Mouse (Mus musculus) forebrain, embryonic 16.5 days (tissue): ENCODE data around the gene Bud23. TPM values are rescaled to one million over a fixed set of nuclear protein-coding genes. Genes with fewer than 3 reads are reported as not detected.
"Not testable (repeated sequence)": the region's sequence is repeated elsewhere in the genome, so short reads cannot be mapped to it uniquely, and the experiment has no call there.

Experiments used
- ATAC-seq: fragments of 200-750 bp; cut with Nextera tagmentation; 2 replicates; pipeline ENCODE4 v1.8.0; 2017; ENCODE audit warnings: mild to moderate bottlenecking, moderate library complexity
- H3K27ac ChIP-seq: fragments of 300-500 bp; sonication (generic); 2 replicates; pipeline ENCODE4 v1.5.1; 2014; ENCODE audit warnings: low read length, control low read depth
- H3K27me3 ChIP-seq: fragments of 300-500 bp; sonication (generic); replicated peaks from 2 replicates; pipeline ENCODE4 v1.6.1; 2014; ENCODE audit warnings: low read length; ENCODE audit not compliant: control insufficient read depth, insufficient read depth
- H3K36me3 ChIP-seq: fragments of 300-500 bp; sonication (generic); 2 replicates; pipeline ENCODE4 v1.6.1; 2014; ENCODE audit not compliant: control insufficient read depth, insufficient read depth
- H3K4me1 ChIP-seq: fragments of 300-500 bp; sonication (generic); replicated peaks from 2 replicates; pipeline ENCODE4 v1.6.1; 2014; ENCODE audit warnings: low read length; ENCODE audit not compliant: control insufficient read depth, insufficient read depth
- H3K4me2 ChIP-seq: fragments of 300-500 bp; sonication (generic); 2 replicates; pipeline ENCODE4 v1.6.1; 2014; ENCODE audit warnings: mild to moderate bottlenecking, low read length, control low read depth
- H3K4me3 ChIP-seq: fragments of 300-500 bp; sonication (generic); replicated peaks from 2 replicates; pipeline ENCODE4 v1.5.1; 2014; ENCODE audit warnings: mild to moderate bottlenecking, low read length, control low read depth
- H3K9ac ChIP-seq: fragments of 300-500 bp; sonication (generic); replicated peaks from 2 replicates; pipeline ENCODE4 v1.6.1; 2014; ENCODE audit warnings: low read depth, low read length, control low read depth
- H3K9me3 ChIP-seq: fragments of 300-500 bp; sonication (generic); 2 replicates; pipeline ENCODE4 v1.6.1; 2016; ENCODE audit warnings: low read length; ENCODE audit not compliant: control insufficient read depth
- WGBS: fragments of 180-500 bp; shearing (Covaris S2); extraction: QIAGEN DNeasy Blood & Tissue Kit; methylation state at CpG from one replicate; pipeline ENCODE4 v1.1.7; 2014; 5-methylcytosine and 5-hydroxymethylcytosine counted together
- polyA plus RNA-seq: library from polyadenylated mRNA; unstranded; fragments of >200 nt; fragmentation: Nextera tagmentation; extraction: Ambion mirVana; gene quantifications from 2 replicates; pipeline ENCODE4 v1.2.1, GENCODE M21; 2015

The Bud23 gene
- polyA plus RNA-seq, 1 experiment from 2014 or later: 96.3 TPM

DNA sequence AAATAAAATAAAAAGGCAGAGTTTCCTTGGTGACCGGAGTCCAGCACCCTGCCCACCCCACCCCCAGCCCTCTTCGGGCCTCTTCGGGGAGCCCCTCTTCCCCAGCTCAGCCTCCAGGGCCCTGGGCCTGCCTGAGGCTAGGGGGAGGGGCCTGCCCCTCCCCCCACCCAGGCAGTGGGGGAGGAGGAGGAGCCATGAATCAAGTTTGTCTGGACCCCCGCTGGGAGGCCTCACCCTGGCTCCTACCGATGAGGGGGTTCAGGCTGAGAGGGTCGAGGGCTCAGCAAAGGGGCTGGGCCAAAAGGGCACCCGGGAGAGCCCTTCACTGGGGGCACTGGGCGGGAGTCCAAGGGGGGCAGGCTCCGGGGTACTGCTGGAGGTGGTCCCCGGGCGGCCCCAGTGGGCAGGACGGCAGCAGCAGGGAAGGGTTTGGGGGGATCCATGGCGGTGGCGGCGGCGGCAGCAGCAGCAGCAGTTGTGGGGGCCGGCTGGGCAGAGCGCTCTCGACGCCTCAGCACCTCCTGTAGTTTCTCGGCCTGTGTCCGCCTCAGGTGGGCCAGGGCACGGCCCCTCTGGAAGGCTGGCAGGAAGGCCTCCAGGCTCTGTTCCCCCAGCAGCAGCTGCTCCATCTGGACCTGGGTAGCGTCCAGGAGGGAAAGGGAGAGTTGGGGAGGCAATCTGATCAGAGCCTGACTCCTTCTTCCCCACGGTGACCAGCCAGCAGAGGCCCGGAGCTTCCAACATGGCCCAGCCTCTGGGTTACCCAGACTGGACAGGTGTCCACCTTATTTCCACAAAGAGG, 8.8 kb upstream of the Bud23 start:
- no peak overlapping the region for H3K27ac ChIP-seq
- no peak overlapping the region for H3K4me2 ChIP-seq
- WGBS: 19% methylated on average over 26 of the region's 26 CpGs
- H3K27me3 ChIP-seq: no peaks in the 10 kb centered on the region
- peaks cover 22% of the 10 kb centered on the region for H3K4me1 ChIP-seq
- H3K4me3 ChIP-seq: no peak overlapping the region
- H3K36me3 ChIP-seq: no peaks in the 10 kb centered on the region
- no peak for ATAC-seq
- no peaks in the 10 kb centered on the region for H3K9me3 ChIP-seq
- no peak overlapping the region for H3K9ac ChIP-seq

DNA sequence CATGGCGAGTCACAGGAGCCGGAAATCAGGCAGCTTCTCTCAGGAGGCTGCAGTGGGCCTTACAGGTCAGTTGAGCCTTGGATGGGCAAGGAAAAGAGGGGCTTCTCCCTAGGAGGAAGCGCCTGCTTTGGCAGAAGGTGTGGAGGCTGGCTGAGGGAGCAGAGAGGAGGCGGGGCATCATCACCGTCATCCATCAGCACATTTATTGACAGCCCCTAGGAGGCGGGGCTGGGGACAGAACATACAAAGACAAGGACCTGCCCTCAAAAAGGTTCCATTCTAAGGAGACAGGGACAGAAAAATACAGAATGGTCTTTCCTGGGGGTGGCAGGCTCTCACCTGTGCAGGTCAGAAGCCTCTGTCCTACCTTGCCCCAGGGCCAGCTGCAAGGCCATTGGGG, 8.0 kb upstream of the Bud23 start:
- no peak for ATAC-seq
- WGBS: 73% methylated on average over 6 of the region's 6 CpGs

DNA sequence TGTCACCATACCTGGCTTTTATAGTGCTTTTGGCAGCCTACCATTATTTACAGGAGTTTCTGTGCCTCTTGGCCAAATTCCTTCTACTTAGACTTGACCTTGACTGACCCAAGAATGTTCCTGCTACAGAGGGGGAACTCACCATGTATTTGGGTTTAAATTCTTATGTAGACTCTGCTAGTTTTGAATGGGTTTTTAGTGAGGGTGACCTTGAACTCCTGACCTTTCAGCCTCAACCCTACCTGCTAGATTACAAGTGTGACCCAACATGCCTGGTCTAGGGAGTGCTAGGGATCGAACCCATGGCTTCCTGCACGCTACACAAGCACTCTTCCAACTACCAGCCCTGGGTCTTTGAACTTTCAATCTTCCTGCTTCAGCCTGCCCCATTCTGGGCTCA, 7.3 kb upstream of the Bud23 start:
- Histone ChIP-seq H3K27ac (no peak overlapping the region), H3K4me2 (no peak overlapping the region), H3K27me3 (no peaks in the 10 kb centered on the region), H3K4me3 (no peak overlapping the region), H3K9ac (no peak overlapping the region), H3K9me3 (no peaks in the 10 kb centered on the region), H3K36me3 (peaks cover 4% of the 10 kb centered on the region; the same call in 1 of the 2 replicates), H3K4me1 (peaks cover 19% of the 10 kb centered on the region)
- WGBS: 84% methylated on average over 2 of the region's 2 CpGs
- no peak for ATAC-seq

More for the DNA sequence above, 8.0 kb upstream of the Bud23 start:
- Histone ChIP-seq H3K4me1 (peaks cover 20% of the 10 kb centered on the region), H3K4me3 (no peak overlapping the region), H3K4me2 (no peak overlapping the region), H3K36me3 (0 out of 2 replicates have a peak, but pooled peaks cover 4% of the 10 kb centered on the region), H3K9me3 (no peaks in the 10 kb centered on the region), H3K27ac (no peak overlapping the region), H3K27me3 (no peaks in the 10 kb centered on the region), H3K9ac (no peak overlapping the region)

DNA sequence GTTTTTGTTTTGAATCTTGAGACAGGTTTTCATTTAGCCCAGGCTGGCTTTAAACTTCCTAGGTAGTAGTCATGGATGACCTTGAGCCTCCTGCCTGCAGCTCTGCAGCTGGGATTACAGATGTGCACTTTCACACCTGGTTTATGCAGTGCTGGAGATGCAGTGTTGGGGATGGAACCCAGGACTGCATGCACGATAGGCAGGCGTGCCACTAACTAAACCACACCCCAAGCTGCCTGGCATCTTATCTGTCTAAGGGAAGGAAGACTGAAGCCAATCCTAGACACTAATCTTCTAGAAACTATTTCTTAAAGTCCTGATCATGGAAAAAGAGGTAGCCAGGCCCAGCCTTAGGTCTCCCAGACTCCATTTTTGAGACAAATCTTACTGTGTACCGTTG, 5.7 kb upstream of the Bud23 start:
- Histone ChIP-seq H3K36me3 (peaks cover 4% of the 10 kb centered on the region; the same call in 1 of the 2 replicates), H3K27me3 (no peaks in the 10 kb centered on the region), H3K4me2 (no peak overlapping the region), H3K9ac (no peak overlapping the region), H3K9me3 (no peaks in the 10 kb centered on the region), H3K27ac (no peak overlapping the region), H3K4me3 (no peak overlapping the region), H3K4me1 (peaks cover 14% of the 10 kb centered on the region)
- WGBS: 93% methylated on average over 3 of the region's 3 CpGs
- ATAC-seq: no peak

DNA sequence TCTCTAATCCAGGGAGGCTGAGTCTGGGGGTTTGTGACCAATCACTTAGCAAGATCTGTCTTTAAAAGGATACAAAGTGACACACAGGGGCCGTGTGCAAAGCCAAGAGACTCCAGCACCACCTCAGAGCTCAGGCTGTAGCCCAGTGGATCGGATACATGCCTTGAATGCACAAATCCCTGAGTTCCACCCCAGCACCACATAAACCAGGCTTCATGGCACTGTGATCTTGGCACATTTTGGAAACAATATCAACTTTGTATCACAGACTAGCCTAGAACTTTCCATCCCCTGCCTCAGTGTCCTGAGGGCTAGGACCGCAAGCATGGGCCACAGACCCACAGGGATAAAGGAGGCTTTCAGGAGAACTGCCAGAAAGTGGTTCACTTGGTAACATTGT, 1.2 kb upstream of the Bud23 start:
- no peaks in the 10 kb centered on the region for H3K9me3 ChIP-seq
- H3K4me1 ChIP-seq: peaks cover 19% of the 10 kb centered on the region
- no peak for ATAC-seq
- H3K36me3 ChIP-seq: peaks cover 4% of the 10 kb centered on the region; the same call in 1 of the 2 replicates
- no peak overlapping the region for H3K9ac ChIP-seq
- WGBS: 85% methylated on average over 3 of the region's 3 CpGs
- peak overlapping the region; percentile 6; the same call in 1 of the 2 replicates for H3K4me2 ChIP-seq
- no peaks in the 10 kb centered on the region for H3K27me3 ChIP-seq
- H3K4me3 ChIP-seq: no peak overlapping the region
- no peak overlapping the region for H3K27ac ChIP-seq

DNA sequence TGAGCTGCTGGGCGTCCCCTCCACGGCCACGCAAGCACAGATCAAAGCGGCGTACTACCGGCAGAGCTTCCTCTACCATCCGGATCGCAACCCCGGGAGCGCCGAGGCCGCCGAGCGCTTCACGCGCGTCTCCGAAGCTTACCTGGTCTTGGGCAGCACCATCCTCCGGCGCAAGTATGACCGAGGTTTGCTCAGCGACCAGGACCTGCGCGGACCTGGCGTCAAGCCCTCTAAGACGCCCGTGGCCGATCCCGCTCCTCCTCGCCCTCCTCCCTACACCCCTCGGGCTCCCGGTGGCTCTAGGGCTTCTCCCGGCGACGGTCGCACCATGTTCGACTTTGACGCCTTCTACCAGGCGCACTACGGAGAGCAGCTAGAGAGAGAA, 385 bp downstream of the Bud23 start:
- H3K36me3 ChIP-seq: peaks cover 9% of the 10 kb centered on the region
- peak overlapping the region; percentile 61 for H3K4me3 ChIP-seq
- ATAC-seq: peak; percentile 49
- H3K9me3 ChIP-seq: no peaks in the 10 kb centered on the region
- peaks cover 19% of the 10 kb centered on the region for H3K4me1 ChIP-seq
- H3K27me3 ChIP-seq: no peaks in the 10 kb centered on the region
- peak overlapping the region; percentile 39; the same call in 1 of the 2 replicates for H3K27ac ChIP-seq
- peak overlapping the region; percentile 87 for H3K4me2 ChIP-seq
- WGBS: under 1% methylated on average over 40 of the region's 40 CpGs
- H3K9ac ChIP-seq: peak overlapping the region; percentile 65

DNA sequence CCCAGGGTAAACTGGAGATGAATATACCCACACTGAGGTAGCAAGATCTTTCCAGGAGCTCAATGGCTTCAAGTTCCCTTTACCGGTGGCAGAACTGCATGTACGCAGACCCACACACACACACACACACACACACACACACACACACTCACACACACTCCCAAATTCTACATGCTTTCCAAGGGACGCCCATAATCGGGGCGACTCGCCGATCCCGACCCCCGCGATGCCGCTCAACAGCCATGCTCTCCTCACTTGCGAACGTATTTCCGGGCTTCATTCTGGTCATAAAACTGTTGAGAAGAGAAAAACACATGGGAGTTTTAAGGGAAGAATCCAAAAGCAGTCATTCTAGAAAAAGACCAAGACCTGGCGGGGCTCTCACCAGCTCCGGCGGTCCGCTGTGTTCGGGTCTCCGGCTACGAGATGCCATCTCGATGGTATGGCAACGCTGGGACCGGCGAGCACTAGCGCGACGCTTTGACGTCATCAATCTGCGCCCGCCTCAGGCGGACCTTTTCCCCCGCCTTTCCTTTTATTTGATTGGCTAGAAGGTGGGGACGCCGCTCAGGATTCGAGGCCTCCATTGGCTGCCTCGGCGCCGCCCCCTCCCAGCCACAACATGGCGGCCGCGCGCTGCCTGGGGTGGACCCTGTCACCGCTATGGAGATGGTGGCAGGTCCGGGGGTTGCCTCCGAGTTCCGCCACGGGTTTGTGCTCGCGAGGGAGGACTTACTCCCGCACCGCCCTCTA, 954 bp downstream of the Bud23 start, which contains the start of gene Dnajc30:
Dnajc30 (plus strand) TSS at position 574 of the 753 bp plus-strand sequence.
- H3K9me3 ChIP-seq: no peaks in the 10 kb centered on the region
- H3K4me1 ChIP-seq: peaks cover 19% of the 10 kb centered on the region
- H3K9ac ChIP-seq: peak within 1 kb of the TSS; percentile 65
- peak within 1 kb of the TSS; percentile 39; the same call in 1 of the 2 replicates for H3K27ac ChIP-seq
- ATAC-seq: peak; percentile 98
- peak within 1 kb of the TSS; percentile 87 for H3K4me2 ChIP-seq
- peak within 1 kb of the TSS; percentile 61 for H3K4me3 ChIP-seq
- WGBS: under 1% methylated on average over 52 of the region's 52 CpGs
- H3K36me3 ChIP-seq: peaks cover 12% of the 10 kb centered on the region
- H3K27me3 ChIP-seq: no peaks in the 10 kb centered on the region

DNA sequence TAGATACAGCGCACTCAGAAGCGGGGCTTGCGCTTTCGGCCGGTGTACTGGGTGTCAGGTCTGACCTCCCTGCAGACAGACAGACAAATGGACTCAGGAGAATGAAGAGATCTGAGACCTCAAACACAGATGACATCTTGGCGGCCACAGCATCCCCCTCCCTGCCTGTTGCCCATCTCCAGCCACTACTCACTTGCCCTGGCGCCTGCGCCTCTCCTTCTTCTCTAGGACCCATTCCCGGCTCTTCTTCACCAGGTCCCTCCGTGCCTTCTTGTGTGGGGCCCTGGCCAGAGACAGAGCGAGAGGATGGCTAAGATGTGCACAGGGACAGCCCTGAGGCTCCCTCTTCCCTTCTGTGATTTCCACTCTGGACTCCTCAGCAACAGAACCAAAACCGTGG, 11.4 kb downstream of the Bud23 start:
- H3K27ac ChIP-seq: no peak overlapping the region
- peaks cover 30% of the 10 kb centered on the region for H3K36me3 ChIP-seq
- no peaks in the 10 kb centered on the region for H3K27me3 ChIP-seq
- WGBS: 96% methylated on average over 12 of the region's 12 CpGs
- ATAC-seq: no peak
- H3K4me3 ChIP-seq: no peak overlapping the region
- H3K4me2 ChIP-seq: no peak overlapping the region
- no peak overlapping the region for H3K9ac ChIP-seq
- H3K4me1 ChIP-seq: no peaks in the 10 kb centered on the region
- H3K9me3 ChIP-seq: no peaks in the 10 kb centered on the region

DNA sequence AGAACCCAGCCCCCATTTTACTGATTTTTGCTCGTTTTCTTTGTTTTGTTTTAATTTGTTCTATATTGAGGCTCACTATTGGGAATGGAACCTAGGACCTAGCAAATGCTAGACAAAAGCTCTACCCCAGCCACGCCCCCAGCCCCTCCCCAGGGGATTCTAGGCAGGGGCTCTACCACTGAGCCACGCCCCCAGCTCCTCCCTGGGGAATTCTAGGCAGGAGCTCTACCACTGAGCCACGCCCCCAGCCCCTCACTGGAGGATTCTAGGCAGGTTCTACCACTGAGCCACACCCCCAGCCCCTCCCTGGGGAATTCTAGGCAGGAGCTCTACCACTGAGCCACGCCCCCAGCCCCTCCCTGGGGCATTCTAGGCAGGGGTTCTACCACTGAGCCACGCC, 15.5 kb downstream of the Bud23 start:
- not testable (repeated sequence) for H3K27ac ChIP-seq, H3K9ac ChIP-seq, ATAC-seq, H3K27me3 ChIP-seq, H3K4me2 ChIP-seq, H3K9me3 ChIP-seq, H3K4me1 ChIP-seq, H3K4me3 ChIP-seq
- peaks cover 14% of the 10 kb centered on the region for H3K36me3 ChIP-seq
- WGBS: 91% methylated on average over 6 of the region's 6 CpGs
